Mouse (Mus musculus): ENCODE measurements at regions not wholly inside any gene's neighbourhood (a gene's known extent, or its start where the extent isn't known, plus 50 kb on each side); places are given as distances from the start of the nearest gene placed in this dataset.

- TF ChIP-seq POLR2AphosphoS5 (IDR thresholded peaks at IDR 0.05; ENCODE audit: borderline replicate concordance, low read depth, low read length) (no peak), HCFC1 (IDR thresholded peaks at IDR 0.05; ENCODE audit: low read depth, low read length) (no peak), MAFK (IDR thresholded peaks at IDR 0.05; ENCODE audit: borderline replicate concordance, low read depth, low read length) (no peak), TAL1 (IDR thresholded peaks at IDR 0.05; ENCODE audit: low read length) (no peak), CTCF (IDR thresholded peaks at IDR 0.05 in 2 of 3, conservative IDR thresholded peaks at IDR 0.05 in 1 of 3; ENCODE audit: control insufficient read depth in 1 of 3, insufficient read depth in 1 of 3, low read depth in 2 of 3, low read length in 3 of 3, poor library complexity in 1 of 3, severe bottlenecking in 1 of 3) (no peak), TBP (IDR thresholded peaks at IDR 0.05; ENCODE audit: low read depth, low read length) (no peak), BHLHE40 (IDR thresholded peaks at IDR 0.05; ENCODE audit: borderline replicate concordance, low read depth, low read length) (no peak), GATA1 (IDR thresholded peaks at IDR 0.05; ENCODE audit: low read depth, low read length) (no peak), MXI1 (IDR thresholded peaks at IDR 0.05; ENCODE audit: low read depth, low read length) (no peak)
Measured at GRCm38 (mm10) chr10:125896646-125897045, 69.3 kb upstream of the Lrig3 start.
